Mouse (Mus musculus) adrenal gland, postnatal 10 days (tissue): ENCODE measurements around the gene Rasal3. TPM values are rescaled to one million over a fixed set of nuclear protein-coding genes. Genes with fewer than 3 reads are reported as not detected.

ENCODE experiments used
- DNase-seq: peaks from one replicate; pipeline ENCODE4 v3.0.0; 2021; ENCODE audit warnings: mixed read lengths
- long read RNA-seq, 2 experiments: library from polyadenylated mRNA; stranded (forward); transcript quantifications; one replicate each; pipeline ENCODE4 v2.0.0; 2021
- total RNA-seq, 2 experiments: library from RNA; stranded (reverse); gene quantifications; 2 replicates each; pipeline ENCODE4 v1.2.3; 2021

Rasal3 gene
- total RNA-seq = 1 to 10 TPM; 4.5 to 4.9 TPM
- long read RNA-seq, experiment 1 = 0 reads
- long read RNA-seq, experiment 2, partial matches to known transcripts = 1 of 2 reads
- long read RNA-seq, experiment 2, other reads (novel, unspliced or antisense) = 1 of 2 reads

- DNase-seq = no peak
Observed at GRCm38 (mm10) chr17:32403417-32403816, at the start of gene Rasal3. Gene Rasal3, minus strand, starts transcription at chr17:32403583.

DNA sequence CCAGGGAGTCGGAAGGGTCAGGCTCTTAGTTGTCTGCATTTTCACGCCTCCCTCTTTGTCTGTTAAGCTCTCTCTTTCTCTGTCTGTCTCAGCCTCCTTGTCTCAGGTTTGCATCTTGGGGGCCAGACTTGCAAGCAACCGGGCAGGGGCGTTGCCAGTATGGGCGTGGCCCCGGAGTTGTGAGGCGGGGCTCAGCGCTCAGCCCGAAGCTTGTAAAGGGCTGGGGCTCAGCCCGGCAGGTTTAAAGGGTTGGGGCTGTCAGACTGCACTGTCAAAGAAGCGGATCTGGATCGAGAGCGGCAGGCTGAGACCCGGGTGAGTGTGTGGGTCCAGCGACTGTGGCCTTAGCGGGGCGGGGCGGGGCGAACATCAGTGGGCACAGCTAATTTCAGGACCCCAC is 49.1 kb upstream of the Rasal3 start, which contains the start of gene Cyp4f39:
Gene Cyp4f39, plus strand, starts transcription at position 242 of the 400 bp plus-strand sequence.
- peak; percentile 56 for DNase-seq

DNA sequence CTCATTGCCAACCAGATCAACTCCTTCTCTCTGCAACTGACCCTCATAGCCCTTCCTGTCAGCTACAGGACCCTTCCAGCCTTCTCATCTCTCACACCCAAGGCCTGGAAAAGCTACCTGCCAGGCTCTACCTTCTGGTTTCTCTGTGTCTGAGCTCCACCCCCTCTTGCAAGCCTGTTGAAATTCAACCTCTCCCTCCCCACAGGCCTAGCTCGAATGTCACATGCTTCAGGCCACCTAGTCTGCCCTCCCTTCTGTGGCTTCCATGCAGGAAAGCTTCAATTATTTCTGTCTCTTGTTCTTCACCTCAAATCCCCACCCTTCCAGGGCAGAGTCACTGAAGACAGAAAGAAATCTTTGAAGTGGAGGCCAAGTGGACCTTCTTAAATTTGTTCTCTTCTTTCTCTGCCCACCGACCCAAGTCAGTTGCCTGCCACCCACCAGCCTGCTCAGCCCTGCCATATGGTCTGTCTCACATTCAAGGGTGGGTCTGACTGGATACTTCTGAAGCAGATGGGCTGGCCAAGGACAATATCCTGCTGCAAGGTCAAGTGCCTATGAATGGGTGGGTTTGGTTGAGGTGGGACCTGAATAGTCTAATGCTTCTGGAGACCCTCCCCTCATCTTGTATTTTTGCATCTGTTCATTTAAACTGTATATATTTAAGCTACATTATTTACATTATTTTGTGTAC is 47.6 kb upstream of the Rasal3 start:
- no peak for DNase-seq

DNA sequence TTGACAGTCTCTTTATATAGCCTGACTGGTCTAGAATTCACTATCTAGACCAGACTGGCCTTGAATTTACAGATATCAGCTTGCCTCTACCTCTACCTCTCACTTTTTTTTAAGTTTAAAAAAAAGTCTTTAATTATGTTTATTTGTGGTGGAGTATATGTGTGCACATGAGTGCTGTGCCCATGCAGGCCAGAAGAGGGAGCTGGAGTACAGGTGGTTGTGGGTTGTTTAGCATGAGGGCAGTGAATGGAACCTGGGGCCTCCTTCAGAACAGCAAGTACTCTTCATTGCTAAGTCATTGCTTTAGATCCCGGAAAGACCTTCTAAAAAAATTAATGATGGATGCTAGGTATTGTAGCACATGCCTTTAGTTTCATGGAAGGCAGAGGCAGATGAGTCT is 45.7 kb upstream of the Rasal3 start:
- DNase-seq = no peak

DNA sequence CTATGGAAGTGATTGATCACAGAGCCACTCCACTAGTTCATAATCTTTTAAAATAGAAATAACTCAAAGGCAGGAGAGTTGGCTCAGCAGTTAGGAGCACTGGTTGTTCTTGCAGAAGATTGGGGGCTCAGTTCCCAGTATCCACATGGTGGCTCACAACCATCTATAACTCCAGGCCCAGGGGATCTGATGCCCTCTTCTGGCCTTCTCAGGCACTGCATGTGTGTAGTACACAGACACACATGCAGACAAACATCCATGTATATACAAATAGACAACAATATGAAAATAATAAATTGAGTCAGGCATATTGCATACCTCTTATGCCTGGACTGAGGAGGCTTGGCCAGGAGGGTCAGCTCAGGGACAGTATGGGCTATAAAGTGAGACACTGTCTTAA is 43.8 kb upstream of the Rasal3 start:
- no peak for DNase-seq

GRCm38 (mm10) chr17:32445016-32445415 is 41.6 kb upstream of the Rasal3 start:
- peak; percentile 68 for DNase-seq

GRCm38 (mm10) chr17:32443245-32443644 is 39.9 kb upstream of the Rasal3 start:
- DNase-seq = no peak

GRCm38 (mm10) chr17:32437106-32437505 is 33.7 kb upstream of the Rasal3 start:
- DNase-seq = peak; percentile 35

- DNase-seq = no peak
Observed at GRCm38 (mm10) chr17:32435151-32435550, 31.8 kb upstream of the Rasal3 start.

DNA sequence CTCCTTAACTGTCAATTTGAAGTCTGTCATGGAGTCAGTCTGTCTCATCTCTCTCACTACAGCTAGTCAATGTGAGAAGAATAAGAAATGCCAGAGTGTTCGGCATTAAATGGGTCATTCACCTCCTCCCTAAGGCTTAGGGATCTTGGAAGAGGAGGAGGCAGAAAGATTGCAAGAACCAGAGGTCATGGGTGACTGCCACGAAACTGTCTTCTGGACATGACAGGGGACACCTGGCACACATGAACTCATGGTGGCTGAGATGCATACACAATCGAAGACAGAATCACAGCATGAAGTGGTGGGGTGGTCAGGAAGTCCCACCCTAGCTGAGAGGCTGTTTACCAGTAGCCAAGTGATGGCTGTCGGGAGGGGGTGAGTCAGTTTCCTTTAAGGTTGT is 30.9 kb upstream of the Rasal3 start:
- DNase-seq = no peak

GRCm38 (mm10) chr17:32431972-32432371 is 28.6 kb upstream of the Rasal3 start:
- DNase-seq = no peak

- no peak for DNase-seq
Observed at GRCm38 (mm10) chr17:32426610-32427009, 23.2 kb upstream of the Rasal3 start.

GRCm38 (mm10) chr17:32424034-32424433 is 20.7 kb upstream of the Rasal3 start, which contains the start of gene Pglyrp2:
Gene Pglyrp2, minus strand, starts transcription at chr17:32424167.
- DNase-seq = no peak

GRCm38 (mm10) chr17:32420781-32421180 is 17.4 kb upstream of the Rasal3 start:
- DNase-seq = no peak

DNA sequence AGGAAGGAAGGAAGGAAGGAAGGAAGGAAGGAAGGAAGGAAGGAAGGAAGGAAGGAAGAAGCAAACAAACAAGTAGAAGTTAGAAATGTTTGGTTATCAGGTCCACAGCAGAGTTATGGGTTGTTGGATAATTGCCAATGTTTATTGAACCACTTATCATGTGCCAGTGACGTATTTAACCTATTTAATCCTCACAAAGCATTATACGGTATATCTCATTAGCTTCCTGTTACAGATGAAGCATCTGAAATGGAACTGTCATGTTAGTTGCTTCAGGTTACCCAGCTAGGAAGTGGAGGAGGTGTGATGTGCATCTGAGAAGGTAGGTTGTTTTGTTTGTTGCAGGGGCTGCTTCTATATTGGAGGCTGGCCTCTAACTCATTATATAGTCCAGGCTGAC is 16.6 kb upstream of the Rasal3 start:
- no peak for DNase-seq

- DNase-seq = no peak
Observed at GRCm38 (mm10) chr17:32416771-32417170, 13.4 kb upstream of the Rasal3 start.

DNA sequence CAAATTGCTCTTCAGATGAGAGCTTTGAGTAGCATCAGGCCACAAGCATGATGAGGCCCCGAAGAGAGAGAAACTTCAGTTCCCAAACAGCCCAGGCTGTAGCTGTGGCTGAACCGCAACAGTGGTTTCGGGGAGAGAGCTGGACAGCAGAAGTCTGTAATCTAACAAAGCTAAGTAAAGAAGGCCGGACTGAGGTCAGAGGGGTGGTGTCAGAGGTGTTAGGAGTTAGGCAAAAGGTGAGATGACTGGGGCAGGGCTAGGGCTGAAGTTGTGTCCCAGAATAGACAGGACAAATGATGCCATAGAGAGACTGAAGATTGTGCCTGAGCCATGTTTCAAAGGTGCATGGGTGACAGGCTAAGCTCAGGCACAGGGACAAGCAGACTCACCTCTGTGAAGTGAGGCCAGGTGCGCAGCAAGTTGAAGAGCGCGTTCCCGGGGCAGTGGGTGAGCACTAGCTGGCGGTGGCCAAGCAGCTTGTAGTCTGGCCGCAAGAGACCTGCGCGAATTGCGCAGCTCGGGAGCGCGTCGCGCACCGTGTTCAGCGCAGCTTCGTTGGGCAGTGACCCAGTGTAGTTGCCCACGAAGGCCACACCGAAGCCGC is 12.1 kb upstream of the Rasal3 start:
- DNase-seq = no peak

DNA sequence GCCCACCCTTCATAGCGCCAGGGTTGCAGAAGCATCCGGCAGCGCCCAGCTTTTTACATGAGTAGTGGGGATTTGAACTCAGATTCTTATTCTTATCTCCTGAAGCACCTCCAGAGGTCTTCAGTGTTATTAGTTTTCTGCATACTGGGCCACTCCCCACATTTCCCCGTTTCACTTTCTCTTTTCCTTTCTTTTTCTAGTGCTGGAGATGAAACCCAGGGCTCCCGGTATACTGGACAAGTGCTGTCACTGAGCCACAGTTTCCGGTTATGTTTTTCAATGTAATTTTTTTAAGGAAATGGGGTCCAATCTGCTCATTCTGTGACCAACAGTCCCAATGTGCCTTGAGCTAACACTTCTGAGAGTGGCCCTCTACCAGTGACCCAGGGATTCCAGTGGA is 8.5 kb upstream of the Rasal3 start:
- DNase-seq = no peak

DNA sequence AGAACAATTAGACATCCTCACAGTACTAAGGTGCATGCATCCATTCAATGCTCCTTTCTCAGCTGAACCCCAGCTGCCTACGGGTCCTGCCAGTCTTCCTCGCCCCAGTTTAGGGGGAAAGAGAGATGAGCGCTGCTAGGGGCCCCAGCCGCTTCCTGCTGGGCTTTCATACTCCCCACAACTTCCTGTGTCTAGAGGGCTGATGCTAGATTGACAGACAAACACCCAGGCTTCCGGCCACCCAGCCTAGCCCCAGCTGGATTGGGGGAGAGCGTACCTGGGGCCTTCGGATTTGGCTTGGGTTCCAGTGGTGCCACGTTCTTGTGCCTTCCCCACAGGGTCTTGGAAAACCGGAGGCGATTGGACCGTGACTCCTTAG is 615 bp downstream of the Rasal3 start:
- no peak for DNase-seq

- no peak for DNase-seq
Observed at GRCm38 (mm10) chr17:32402011-32402778, 1.2 kb downstream of the Rasal3 start.

- no peak for DNase-seq
Observed at GRCm38 (mm10) chr17:32396266-32396665, 7.1 kb downstream of the Rasal3 start.

DNA sequence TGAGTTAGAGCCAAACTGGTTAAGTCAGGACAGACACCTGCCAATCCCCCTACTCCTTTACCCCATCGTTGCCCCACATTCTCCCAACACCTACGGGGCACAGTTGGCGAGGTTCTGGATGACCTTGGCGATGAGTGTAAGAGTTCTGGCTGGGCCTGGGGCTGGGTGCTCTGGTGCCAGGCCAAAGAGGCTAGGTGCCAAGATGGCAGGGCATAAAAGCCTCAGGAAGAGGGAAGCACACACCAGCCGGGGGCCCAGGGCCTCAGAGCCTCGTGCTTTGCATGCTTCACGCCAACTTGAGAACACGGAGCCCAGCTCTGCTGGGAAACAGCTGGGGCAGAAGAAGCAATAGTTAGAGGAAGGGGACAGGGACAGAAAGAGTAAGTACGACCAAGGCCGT is 9.4 kb downstream of the Rasal3 start:
- peak; percentile 59 for DNase-seq

- DNase-seq = peak; percentile 97
Observed at GRCm38 (mm10) chr17:32389101-32389659, 14.2 kb downstream of the Rasal3 start, which contains the start of gene Wiz. Gene Wiz, minus strand, starts transcription at chr17:32389439.
